15 mouse cellular contexts compared by ENCODE assay signal in the genomic region with DNA sequence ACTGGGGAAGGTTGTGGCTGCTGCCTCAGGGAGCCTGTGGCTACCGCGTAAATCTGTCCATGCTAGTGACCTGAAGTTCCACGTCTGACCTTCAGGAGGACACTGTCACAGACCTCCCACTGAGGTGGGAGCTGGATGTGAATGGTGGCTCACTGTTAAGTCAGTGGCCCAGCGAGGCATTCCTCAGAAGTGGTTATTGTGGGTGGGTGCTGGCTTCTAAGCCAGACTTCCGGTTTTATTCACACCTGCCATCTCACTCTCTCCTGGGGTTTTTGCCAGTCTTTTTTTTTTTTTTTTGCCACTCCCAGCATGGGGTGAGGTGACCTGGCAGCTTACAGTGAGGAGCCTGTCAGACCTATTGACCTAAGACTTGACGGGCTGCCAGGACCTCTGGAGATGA. TPM values are rescaled to one million over a fixed set of nuclear protein-coding genes. Genes with fewer than 3 reads are reported as not detected.
DNase-seq lines count a peak whose midpoint lies in the region; ATAC-seq lines count a peak whose summit lies in the region.
"Had no signal": no experiment of that assay in that cellular context is flagged by ENCODE, and none has a peak within 500 bp of the region (broad histone marks: within the 10 kb centered on the region; RNA-seq: fewer than 3 reads in every experiment).

No protein-coding gene starts in this region.

- ATAC-seq in granulocyte monocyte progenitor cell, adult 5-6 weeks (replicated peaks; ENCODE audit: poor library complexity, severe bottlenecking), result peak; percentile 68
- ATAC-seq: forebrain, embryonic 16.5 days; midbrain, embryonic 15.5 days; Patski had no signal

- intact Hi-C loops in heart, postnatal 14 days (cut with DNase I), result no loop called here

- peak; percentile 85 for DNase-seq in heart, adult 11 months
- no peak for DNase-seq in heart, postnatal 14 days
- peak; percentile 64 for DNase-seq in CD4-positive, CD25-positive, alpha-beta regulatory T cell, adult 2 months (ENCODE audit: low read depth, low spot score)
- peak; percentile 69 for DNase-seq in naive thymus-derived CD4-positive, alpha-beta T cell, adult 2 months (ENCODE audit: low read depth)
- no peak for DNase-seq in gastrocnemius, postnatal 25 days
- no peak for DNase-seq in cerebellum, adult 11-12 months
- no peak for DNase-seq in cerebellum, postnatal 36 days
- DNase-seq: cerebellum, adult 8-10 months; kidney, postnatal 36 days; spleen, adult 18-20 months; thymus, postnatal 4 days had no signal

RNA-seq across cellular contexts. Expression of a gene that starts 43.3 kb away (rescaled TPM):
- total RNA-seq in heart, postnatal 14 days (2021), result 1 to 10 TPM; 4.3 to 5.0 TPM
- total RNA-seq in granulocyte monocyte progenitor cell, adult 5-6 weeks (2014; fragmentation: Nextera tagmentation), result 35.1 and 50.4 TPM in 2 replicates
- 137 and 160 TPM in 2 replicates for total RNA-seq in granulocyte monocyte progenitor cell, adult 5-6 weeks (2017)
- 10 to 100 TPM in 1 of 2 experiments, 1 to 10 TPM in 1; 5.1 to 11.6 TPM for total RNA-seq in gastrocnemius, postnatal 25 days (2021)

RNA-seq across cellular contexts. Expression of a gene that starts 55.8 kb away (rescaled TPM):
- total RNA-seq in heart, postnatal 14 days (2021), result 100 to 1,000 TPM; 150 to 157 TPM
- total RNA-seq in granulocyte monocyte progenitor cell, adult 5-6 weeks (2014; fragmentation: Nextera tagmentation), result 278 and 296 TPM in 2 replicates
- 176 and 201 TPM in 2 replicates for total RNA-seq in granulocyte monocyte progenitor cell, adult 5-6 weeks (2017)
- total RNA-seq in gastrocnemius, postnatal 25 days (2021), result 100 to 1,000 TPM in 1 of 2 experiments, 10 to 100 TPM in 1; 97.1 to 117 TPM

Comparison
In these comparisons a context has a peak if more than half of its experiments do, and no peak if none do; other contexts are left out.
1. DNase-seq: peak in heart, adult 11 months (single experiment), CD4-positive, CD25-positive, alpha-beta regulatory T cell, adult 2 months (single experiment) and naive thymus-derived CD4-positive, alpha-beta T cell, adult 2 months (single experiment); none in heart, postnatal 14 days (0 of 2), gastrocnemius, postnatal 25 days (single experiment), cerebellum, adult 11-12 months (single experiment) and cerebellum, postnatal 36 days (0 of 2).